Mouse (Mus musculus) limb, embryonic 14.5 days (tissue): Measurements from ENCODE around the gene Pramef8. TPM values are rescaled to one million over a fixed set of nuclear protein-coding genes. Genes with fewer than 3 reads are reported as not detected.

Source experiments
- ATAC-seq: fragments of 200-750 bp; cut with Nextera tagmentation; 2 replicates; pipeline ENCODE4 v1.8.0; 2017; ENCODE audit warnings: low read depth, moderate number of reproducible peaks, moderate TSS enrichment; ENCODE audit not compliant: low FRiP score
- DNase-seq: peaks from one replicate; pipeline ENCODE4 v3.0.0-alpha.2; 2015; ENCODE audit warnings: low spot score
- H3K27ac ChIP-seq: fragments of 300-500 bp; sonication (generic); replicated peaks from 2 replicates; pipeline ENCODE4 v1.5.1; 2014; ENCODE audit warnings: low read depth, mild to moderate bottlenecking, low read length, moderate library complexity, mixed read lengths
- H3K27me3 ChIP-seq: fragments of 300-500 bp; sonication (generic); 2 replicates; pipeline ENCODE4 v1.6.1; 2014; ENCODE audit warnings: low read length, mixed read lengths; ENCODE audit not compliant: control insufficient read depth, insufficient read depth
- H3K36me3 ChIP-seq: fragments of 300-500 bp; sonication (generic); 2 replicates; pipeline ENCODE4 v1.6.1; 2014; ENCODE audit warnings: mild to moderate bottlenecking, low read length, moderate library complexity, mixed read lengths; ENCODE audit not compliant: control insufficient read depth, insufficient read depth
- H3K4me1 ChIP-seq: fragments of 300-500 bp; sonication (generic); 2 replicates; pipeline ENCODE4 v1.6.1; 2014; ENCODE audit warnings: antibody characterized with exemption, low read length, mixed read lengths; ENCODE audit not compliant: control insufficient read depth, insufficient read depth
- H3K4me2 ChIP-seq: fragments of 300-500 bp; sonication (generic); replicated peaks from 2 replicates; pipeline ENCODE4 v1.6.1; 2014; ENCODE audit warnings: low read depth, mild to moderate bottlenecking, low read length, moderate library complexity; ENCODE audit not compliant: severe bottlenecking
- H3K4me3 ChIP-seq: fragments of 300-500 bp; sonication (generic); replicated peaks from 2 replicates; pipeline ENCODE4 v1.5.1; 2014; ENCODE audit warnings: low read length
- H3K9ac ChIP-seq: fragments of 300-500 bp; sonication (generic); 2 replicates; pipeline ENCODE4 v1.6.1; 2014; ENCODE audit warnings: mild to moderate bottlenecking, low read depth, low read length, moderate library complexity; ENCODE audit not compliant: severe bottlenecking
- H3K9me3 ChIP-seq: fragments of 300-500 bp; sonication (generic); 2 replicates; pipeline ENCODE4 v1.6.1; 2016; ENCODE audit warnings: low read length; ENCODE audit not compliant: control insufficient read depth
- POLR2A ChIP-seq: fragments of 200-500 bp; IDR thresholded peaks from 2 replicates; pipeline ENCODE4 v1.8.0; 2012; ENCODE audit warnings: inconsistent platforms, mild to moderate bottlenecking, moderate library complexity, borderline replicate concordance; ENCODE audit not compliant: insufficient read depth, insufficient read length; ENCODE audit errors: extremely low read depth
- WGBS: fragments of 180-500 bp; shearing (Covaris S2); extraction: QIAGEN DNeasy Blood & Tissue Kit; methylation state at CpG from one replicate; pipeline ENCODE4 v1.1.7; 2014; 5-methylcytosine and 5-hydroxymethylcytosine counted together
- polyA plus RNA-seq, 2 experiments: library from polyadenylated mRNA; depleted of rRNA in 1 of 2; stranded (reverse) in 1 of 2; unstranded in 1 of 2; fragments of >200 nt; fragmentation: Nextera tagmentation in 1 of 2; extraction: Ambion mirVana in 1 of 2; gene quantifications; 2 replicates each; pipeline versions ENCODE4 v1.2.1 to v1.2.3; 2012 to 2014

The Pramef8 gene
- polyA plus RNA-seq (2012; rRNA removed): 11.4 and 13.8 TPM in 2 replicates
- polyA plus RNA-seq (2014; fragmentation: Nextera tagmentation; extraction: Ambion mirVana): 13.5 and 14.0 TPM in 2 replicates

DNA sequence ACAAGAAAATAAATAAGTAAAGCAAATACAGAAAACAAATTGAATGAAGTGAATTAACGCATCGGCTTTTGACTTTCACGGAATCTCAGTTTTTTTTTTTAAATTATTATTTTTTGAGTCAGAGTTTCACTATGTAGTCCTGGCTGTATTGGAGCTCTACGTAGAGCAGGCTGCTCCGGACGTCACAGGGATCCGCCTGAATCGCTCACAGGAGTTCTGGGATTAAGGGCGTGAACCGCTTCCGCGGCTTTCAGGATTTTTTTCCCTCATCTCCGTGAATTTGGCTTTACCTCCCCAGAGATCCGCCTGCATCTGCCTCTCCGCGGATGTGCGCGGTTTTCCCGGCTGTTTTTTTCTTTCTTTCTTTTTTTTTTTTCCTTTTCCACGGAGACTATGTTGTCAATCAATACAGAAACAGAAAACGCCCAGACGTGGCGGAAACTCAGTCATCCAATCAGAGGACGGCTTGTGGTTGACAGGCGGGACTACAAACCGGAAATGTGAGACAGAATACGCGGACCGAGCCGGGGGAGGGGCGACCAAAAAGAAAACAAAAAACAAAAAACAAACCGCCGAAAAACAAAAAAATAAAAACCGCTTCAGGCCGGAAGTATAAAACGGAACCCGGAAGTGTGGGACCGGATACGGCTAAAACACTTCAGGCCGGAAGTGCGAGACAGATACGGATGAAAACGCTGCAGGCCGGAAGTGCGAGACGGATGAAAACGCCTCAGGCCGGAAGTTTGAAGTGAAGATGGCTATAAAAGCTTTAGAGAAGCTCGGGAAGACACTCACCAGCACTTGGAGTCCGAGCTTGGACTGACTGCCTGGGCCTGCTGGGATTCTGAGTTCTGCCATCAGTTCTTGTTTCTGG lies at the start of gene Pramef8:
Gene Pramef8 (plus strand): TSS at position 208 of the 874 bp plus-strand sequence.
- Histone ChIP-seq H3K27ac (peak within 1 kb of the TSS; percentile 86), H3K9me3 (no peaks in the 10 kb centered on the region), H3K27me3 (no peaks in the 10 kb centered on the region), H3K36me3 (peaks cover 28% of the 10 kb centered on the region), H3K4me2 (peak within 1 kb of the TSS; percentile 50), H3K4me1 (no peaks in the 10 kb centered on the region), H3K4me3 (peak within 1 kb of the TSS; percentile 58), H3K9ac (peak within 1 kb of the TSS; percentile 69)
- ATAC-seq (peak; percentile 96), DNase-seq (peak; percentile 94)
- 0 out of 2 replicates have a peak, but pooled peaks have one; percentile 17 for TF ChIP-seq POLR2A
- under 1% methylated on average over 50 of the region's 50 CpGs for WGBS

GRCm38 (mm10) chr4:143366415-143367041 lies 45.7 kb upstream of the Pramef8 start:
- H3K4me1 ChIP-seq: no peaks in the 10 kb centered on the region
- no peaks in the 10 kb centered on the region for H3K36me3 ChIP-seq
- H3K9ac ChIP-seq: no peak overlapping the region
- no peak for DNase-seq
- no peaks in the 10 kb centered on the region for H3K27me3 ChIP-seq
- no peaks in the 10 kb centered on the region for H3K9me3 ChIP-seq
- 62% methylated on average over 15 of the region's 15 CpGs for WGBS
- no peak overlapping the region for H3K4me2 ChIP-seq
- TF ChIP-seq POLR2A: no peak
- no peak overlapping the region for H3K27ac ChIP-seq
- H3K4me3 ChIP-seq: no peak overlapping the region
- no peak for ATAC-seq

DNA sequence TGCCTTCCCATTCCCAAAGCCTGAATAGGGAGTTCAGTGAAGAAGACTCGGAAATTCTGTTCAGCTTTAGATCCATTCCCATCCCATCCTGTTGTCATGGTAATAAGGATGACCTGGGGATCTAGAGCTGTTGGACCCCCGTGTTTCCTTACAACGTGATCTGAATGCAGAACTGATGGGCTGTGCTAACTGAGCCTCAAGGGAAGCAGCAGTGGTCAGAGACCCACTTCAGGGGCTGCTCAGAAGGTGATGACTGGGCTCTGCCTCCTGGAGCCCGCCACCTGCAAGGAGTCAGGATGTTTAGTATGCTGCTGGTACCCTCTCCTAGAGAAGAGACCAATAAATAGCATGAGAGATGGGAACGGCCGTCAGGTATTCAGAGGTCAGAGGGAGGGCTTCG lies 32.7 kb upstream of the Pramef8 start:
- no peak overlapping the region for H3K4me3 ChIP-seq
- WGBS: 42% methylated on average over 7 of the region's 7 CpGs

GRCm38 (mm10) chr4:143379931-143380715 lies 32.1 kb upstream of the Pramef8 start:
- no peak for TF ChIP-seq POLR2A
- Histone ChIP-seq H3K4me3 (no peak overlapping the region), H3K9me3 (no peaks in the 10 kb centered on the region), H3K27me3 (no peaks in the 10 kb centered on the region), H3K36me3 (no peaks in the 10 kb centered on the region), H3K4me2 (no peak overlapping the region), H3K4me1 (no peaks in the 10 kb centered on the region), H3K9ac (no peak overlapping the region), H3K27ac (no peak overlapping the region)
- WGBS: 29% methylated on average over 15 of the region's 15 CpGs
- ATAC-seq (no peak), DNase-seq (no peak)

More for the DNA sequence above, 32.7 kb upstream of the Pramef8 start:
- no peak for ATAC-seq
- H3K4me1 ChIP-seq: no peaks in the 10 kb centered on the region
- no peak overlapping the region for H3K27ac ChIP-seq
- H3K9me3 ChIP-seq: no peaks in the 10 kb centered on the region
- no peak for TF ChIP-seq POLR2A
- no peak overlapping the region for H3K9ac ChIP-seq
- no peak for DNase-seq
- no peaks in the 10 kb centered on the region for H3K36me3 ChIP-seq
- no peaks in the 10 kb centered on the region for H3K27me3 ChIP-seq
- H3K4me2 ChIP-seq: no peak overlapping the region

DNA sequence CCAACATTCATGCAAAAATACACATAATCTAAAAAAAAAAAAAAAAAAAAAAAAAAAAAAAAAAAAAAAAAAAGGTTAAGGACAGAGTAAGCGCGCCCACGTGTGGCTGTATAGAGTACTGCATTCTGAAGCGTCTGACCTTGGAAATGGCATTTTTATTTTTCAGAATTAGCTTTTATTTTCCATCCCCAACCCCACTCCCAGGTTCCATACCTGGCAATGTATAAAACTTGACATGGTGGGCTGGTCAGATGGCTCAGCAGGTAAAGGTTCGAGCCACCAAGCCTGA lies 31.6 kb upstream of the Pramef8 start:
- Histone ChIP-seq H3K9ac (no peak overlapping the region), H3K4me1 (no peaks in the 10 kb centered on the region), H3K36me3 (no peaks in the 10 kb centered on the region), H3K4me2 (no peak overlapping the region), H3K4me3 (no peak overlapping the region), H3K27ac (no peak overlapping the region), H3K27me3 (no peaks in the 10 kb centered on the region), H3K9me3 (no peaks in the 10 kb centered on the region)
- ATAC-seq (no peak), DNase-seq (peak; percentile 50)
- WGBS: under 1% methylated on average over 5 of the region's 5 CpGs
- TF ChIP-seq POLR2A: no peak
